Mouse (Mus musculus) brown adipose tissue, adult 24 weeks (tissue): ENCODE results near the gene Gimap9. TPM values are rescaled to one million over a fixed set of nuclear protein-coding genes. Genes with fewer than 3 reads are reported as not detected.

Source experiments
- polyA plus RNA-seq: library from polyadenylated mRNA; stranded (reverse); fragments of >200 nt; gene quantifications from 2 replicates; pipeline ENCODE4 v1.2.4, GENCODE M21; 2012; ENCODE audit not compliant: missing spikeins, insufficient read depth, insufficient read length

Gene Gimap9
- polyA plus RNA-seq, 1 experiment, result 2.5 TPM

Other genes starting within 250 kb of the Gimap9 start
- gene Zfp467, start 230.3 kb upstream of the Gimap9 start, polyA plus RNA-seq, result 41.3 and 44.0 TPM in 2 replicates
- gene Sspo, start 227.9 kb upstream of the Gimap9 start, polyA plus RNA-seq, result 0.25 TPM in 1 of 2 replicates, not detected in the other
- 3.1 and 4.0 TPM in 2 replicates for gene Atp6v0e2, start 138.5 kb upstream of the Gimap9 start, polyA plus RNA-seq
- 9.1 and 22.4 TPM in 2 replicates for gene Lrrc61, start 121.3 kb upstream of the Gimap9 start, polyA plus RNA-seq
- 260 and 356 TPM in 2 replicates for gene Rarres2, start 103.3 kb upstream of the Gimap9 start, polyA plus RNA-seq
- not detected in 2 replicates for gene Gm45021, start 86.5 kb upstream of the Gimap9 start, polyA plus RNA-seq
- 14.1 and 17.4 TPM in 2 replicates for gene Repin1, start 82.2 kb upstream of the Gimap9 start, polyA plus RNA-seq
- gene Gm44965, start 82.2 kb upstream of the Gimap9 start, polyA plus RNA-seq, result not detected in 2 replicates
- gene Zfp775, start 74.1 kb upstream of the Gimap9 start, polyA plus RNA-seq, result 1.2 and 2.3 TPM in 2 replicates
- 2.3 and 2.9 TPM in 2 replicates for gene AI854703, start 49.4 kb upstream of the Gimap9 start, polyA plus RNA-seq
- gene Gimap8, start 28.9 kb upstream of the Gimap9 start, polyA plus RNA-seq, result 3.4 and 5.1 TPM in 2 replicates
- gene Gimap4, start 8.4 kb downstream of the Gimap9 start, polyA plus RNA-seq, result 13.3 and 27.1 TPM in 2 replicates
- 27.2 and 40.0 TPM in 2 replicates for gene Gimap6, start 32.1 kb downstream of the Gimap9 start, polyA plus RNA-seq
- not detected in 2 replicates for gene Gm28053, start 42.5 kb downstream of the Gimap9 start, polyA plus RNA-seq
- gene Gimap7, start 42.5 kb downstream of the Gimap9 start, polyA plus RNA-seq, result not detected in 2 replicates
- gene Gimap1, start 62.9 kb downstream of the Gimap9 start, polyA plus RNA-seq, result 2.0 and 3.2 TPM in 2 replicates
- 2.2 and 2.5 TPM in 2 replicates for gene Gimap5, start 70.1 kb downstream of the Gimap9 start, polyA plus RNA-seq
- 0.75 and 0.79 TPM in 2 replicates for gene Gimap3, start 94.7 kb downstream of the Gimap9 start, polyA plus RNA-seq
- 6.5 and 13.7 TPM in 2 replicates for gene Tmem176a, start 164.8 kb downstream of the Gimap9 start, polyA plus RNA-seq
- 17.6 and 21.0 TPM in 2 replicates for gene Tmem176b, start 165.4 kb downstream of the Gimap9 start, polyA plus RNA-seq
- gene Aoc1, start 196.8 kb downstream of the Gimap9 start, polyA plus RNA-seq, result not detected in 2 replicates